Comparison of ENCODE assay signal across 7 mouse cellular contexts in the genomic region with DNA sequence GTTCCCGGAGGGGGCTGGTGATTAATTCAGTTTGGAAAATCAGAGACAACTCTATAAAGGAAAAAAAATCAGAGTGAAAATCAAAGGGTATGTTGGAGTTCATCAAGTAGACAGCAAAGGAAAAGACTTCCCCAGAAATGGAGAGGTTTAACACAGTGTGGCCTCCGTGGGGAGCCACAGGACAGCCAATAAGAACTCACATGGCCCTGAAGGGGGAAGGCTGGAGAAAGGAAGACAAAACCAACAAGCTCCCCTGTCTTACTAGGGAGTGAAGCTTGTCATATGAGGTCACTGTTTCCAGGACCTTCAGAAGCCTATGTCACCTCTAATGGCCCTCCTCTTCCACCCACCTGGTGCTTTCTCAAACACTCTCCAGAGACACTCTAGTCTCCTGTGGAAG.
DNase-seq lines count a peak whose midpoint lies in the region; ATAC-seq and TF ChIP-seq lines count a peak whose summit lies in the region.

No protein-coding gene starts in this region.

- ATAC-seq in megakaryocyte-erythroid progenitor cell, adult 5-6 weeks (replicated peaks; ENCODE audit: low FRiP score, low TSS enrichment, poor library complexity, severe bottlenecking), result no peak

- H3K36me3 ChIP-seq in kidney, adult 2 months (ENCODE audit: control insufficient read depth, insufficient read depth, low read length), result no peaks in the 10 kb centered on the region

- TF ChIP-seq POLR2A in kidney, adult 2 months (IDR thresholded peaks at IDR 0.05; ENCODE audit: low read depth, low read length), result no peak

- no peaks in the 10 kb centered on the region for H3K27me3 ChIP-seq in kidney, adult 2 months (replicated peaks; ENCODE audit: control insufficient read depth, insufficient read depth, low read length)

- peak; percentile 57 for TF ChIP-seq CTCF in kidney, adult 2 months (conservative IDR thresholded peaks at IDR 0.05; ENCODE audit: insufficient read depth, insufficient read length, low read depth, low read length)

- H3K4me1 ChIP-seq in kidney, adult 2 months (ENCODE audit: control insufficient read depth, insufficient read depth, low read length), result no peaks in the 10 kb centered on the region

- no peak overlapping the region for H3K27ac ChIP-seq in kidney, adult 2 months (ENCODE audit: insufficient read depth, low read depth, low read length)

- 72% methylated on average over 2 of the region's 2 CpGs for WGBS in kidney, adult 2 months

- no peak overlapping the region for H3K4me3 ChIP-seq in kidney, adult 2 months (ENCODE audit: insufficient read depth, low read depth, low read length)

- DNase-seq in kidney, adult 2 months, result peak; percentile 46
- DNase-seq in kidney, postnatal 14 days, result no peak
- DNase-seq in MN1 (ENCODE audit: low spot score), result peak; percentile 63
- DNase-seq in brain, adult 2 months (ENCODE audit: low read depth, low spot score), result peak; percentile 73
- peak; percentile 36 to 57 for DNase-seq in layer of hippocampus, postnatal 10 days (ENCODE audit: low spot score in 2 of 2)
- DNase-seq in ovary, postnatal 14 days (ENCODE audit: low spot score), result no peak

Comparison
In these comparisons a context has a peak if more than half of its experiments do, and no peak if none do; other contexts are left out.
1. DNase-seq: peak in kidney, adult 2 months (single experiment), MN1 (single experiment), brain, adult 2 months (single experiment) and layer of hippocampus, postnatal 10 days (2 of 2); none in kidney, postnatal 14 days (single experiment) and ovary, postnatal 14 days (single experiment).